Mouse (Mus musculus): Measurements from ENCODE around the gene Olfr523. TPM values are rescaled to one million over a fixed set of nuclear protein-coding genes. Genes with fewer than 3 reads are reported as not detected.

Gene Olfr523
- polyA plus RNA-seq, 1 experiment from 2014 or later, result not detected

- ATAC-seq (ENCODE audit: low FRiP score, low read depth), result no peak
- no peak overlapping the region for H3K4me2 ChIP-seq (replicated peaks)
- no peaks in the 10 kb centered on the region for H3K27me3 ChIP-seq (replicated peaks)
- no peak overlapping the region for H3K9ac ChIP-seq
- 86% methylated on average over 3 of the region's 3 CpGs for WGBS
- H3K36me3 ChIP-seq, result no peaks in the 10 kb centered on the region
- H3K4me3 ChIP-seq, result no peak overlapping the region
- H3K4me1 ChIP-seq, result no peaks in the 10 kb centered on the region
- no peaks in the 10 kb centered on the region for H3K9me3 ChIP-seq
- H3K27ac ChIP-seq, result no peak overlapping the region
Observed at GRCm38 (mm10) chr7:140208677-140209076, 35.7 kb downstream of the Olfr523 start.

GRCm38 (mm10) chr7:140213841-140214240 lies 40.8 kb downstream of the Olfr523 start:
- 87% methylated on average over 5 of the region's 5 CpGs for WGBS
- no peak overlapping the region for H3K4me3 ChIP-seq
- no peak overlapping the region for H3K4me2 ChIP-seq (replicated peaks)

GRCm38 (mm10) chr7:140217967-140218366 lies 45.0 kb downstream of the Olfr523 start, which contains the start of gene Cd163l1:
Cd163l1 (plus strand) TSS chr7:140218267.
- no peak within 1 kb of the TSS for H3K9ac ChIP-seq
- no peaks in the 10 kb centered on the region for H3K9me3 ChIP-seq
- WGBS, result 94% methylated on average over 2 of the region's 2 CpGs
- no peaks in the 10 kb centered on the region for H3K36me3 ChIP-seq
- H3K27ac ChIP-seq, result no peak within 1 kb of the TSS
- no peak within 1 kb of the TSS for H3K4me3 ChIP-seq
- ATAC-seq (ENCODE audit: low FRiP score, low read depth), result no peak
- H3K4me1 ChIP-seq, result no peaks in the 10 kb centered on the region
- no peak within 1 kb of the TSS for H3K4me2 ChIP-seq (replicated peaks)
- H3K27me3 ChIP-seq (replicated peaks), result no peaks in the 10 kb centered on the region

More at GRCm38 (mm10) chr7:140213841-140214240, 40.8 kb downstream of the Olfr523 start:
- no peak overlapping the region for H3K9ac ChIP-seq
- no peak for ATAC-seq (ENCODE audit: low FRiP score, low read depth)
- H3K36me3 ChIP-seq, result no peaks in the 10 kb centered on the region
- H3K4me1 ChIP-seq, result no peaks in the 10 kb centered on the region
- H3K27ac ChIP-seq, result no peak overlapping the region
- no peaks in the 10 kb centered on the region for H3K9me3 ChIP-seq
- H3K27me3 ChIP-seq (replicated peaks), result no peaks in the 10 kb centered on the region

- no peaks in the 10 kb centered on the region for H3K36me3 ChIP-seq
- H3K4me3 ChIP-seq, result no peak overlapping the region
- no peaks in the 10 kb centered on the region for H3K9me3 ChIP-seq
- 28% methylated on average over 1 of the region's 1 CpGs for WGBS
- no peak overlapping the region for H3K27ac ChIP-seq
- H3K9ac ChIP-seq, result no peak overlapping the region
- no peak overlapping the region for H3K4me2 ChIP-seq (replicated peaks)
- no peaks in the 10 kb centered on the region for H3K27me3 ChIP-seq (replicated peaks)
- H3K4me1 ChIP-seq, result no peaks in the 10 kb centered on the region
- ATAC-seq (ENCODE audit: low FRiP score, low read depth), result no peak
Observed at GRCm38 (mm10) chr7:140219268-140219667, 46.3 kb downstream of the Olfr523 start.

GRCm38 (mm10) chr7:140220375-140220774 lies 47.4 kb downstream of the Olfr523 start:
- Histone ChIP-seq H3K36me3 (no peaks in the 10 kb centered on the region), H3K4me1 (no peaks in the 10 kb centered on the region), H3K9ac (no peak overlapping the region), H3K9me3 (no peaks in the 10 kb centered on the region), H3K4me2 (replicated peaks) (no peak overlapping the region), H3K27ac (no peak overlapping the region), H3K4me3 (no peak overlapping the region), H3K27me3 (replicated peaks) (no peaks in the 10 kb centered on the region)
- ATAC-seq (ENCODE audit: low FRiP score, low read depth), result no peak
- 81% methylated on average over 4 of the region's 4 CpGs for WGBS

- no peaks in the 10 kb centered on the region for H3K9me3 ChIP-seq
- no peak for ATAC-seq (ENCODE audit: low FRiP score, low read depth)
- H3K4me1 ChIP-seq, result no peaks in the 10 kb centered on the region
- WGBS, result 85% methylated on average over 13 of the region's 13 CpGs
- H3K27ac ChIP-seq, result no peak overlapping the region
- no peak overlapping the region for H3K9ac ChIP-seq
- H3K4me2 ChIP-seq (replicated peaks), result no peak overlapping the region
- H3K36me3 ChIP-seq, result no peaks in the 10 kb centered on the region
- H3K4me3 ChIP-seq, result no peak overlapping the region
- no peaks in the 10 kb centered on the region for H3K27me3 ChIP-seq (replicated peaks)
Observed at GRCm38 (mm10) chr7:140224209-140224608, 51.2 kb downstream of the Olfr523 start.

Other genes with a start within 250 kb of the Olfr523 start
- not detected in 2 replicates for gene Utf1, start 229.4 kb upstream of the Olfr523 start, polyA plus RNA-seq (2016; fragmentation: Nextera tagmentation; extraction: Ambion mirVana)
- gene 6430531B16Rik, start 194.5 kb upstream of the Olfr523 start, polyA plus RNA-seq (2016; fragmentation: Nextera tagmentation; extraction: Ambion mirVana), result 0.26 and 0.34 TPM in 2 replicates
- 3.6 and 3.9 TPM in 2 replicates for gene Adam8, start 180.7 kb upstream of the Olfr523 start, polyA plus RNA-seq (2016; fragmentation: Nextera tagmentation; extraction: Ambion mirVana)
- 49.2 and 54.8 TPM in 2 replicates for gene Zfp511, start 136.8 kb upstream of the Olfr523 start, polyA plus RNA-seq (2016; fragmentation: Nextera tagmentation; extraction: Ambion mirVana)
- gene Tubgcp2, start 136.5 kb upstream of the Olfr523 start, polyA plus RNA-seq (2016; fragmentation: Nextera tagmentation; extraction: Ambion mirVana), result 62.5 and 65.1 TPM in 2 replicates
- gene Msx3, start 124.1 kb upstream of the Olfr523 start, polyA plus RNA-seq (2016; fragmentation: Nextera tagmentation; extraction: Ambion mirVana), result 81.6 and 95.9 TPM in 2 replicates
- gene Caly, start 90.7 kb upstream of the Olfr523 start, polyA plus RNA-seq (2016; fragmentation: Nextera tagmentation; extraction: Ambion mirVana), result 25.5 and 28.4 TPM in 2 replicates
- gene Prap1, start 79.8 kb upstream of the Olfr523 start, polyA plus RNA-seq (2016; fragmentation: Nextera tagmentation; extraction: Ambion mirVana), result not detected in 2 replicates
- gene Fuom, start 70.8 kb upstream of the Olfr523 start, polyA plus RNA-seq (2016; fragmentation: Nextera tagmentation; extraction: Ambion mirVana), result 22.3 and 23.9 TPM in 2 replicates
- 13.1 and 13.2 TPM in 2 replicates for gene Paox, start 57.4 kb upstream of the Olfr523 start, polyA plus RNA-seq (2016; fragmentation: Nextera tagmentation; extraction: Ambion mirVana)
- gene Echs1, start 56.7 kb upstream of the Olfr523 start, polyA plus RNA-seq (2016; fragmentation: Nextera tagmentation; extraction: Ambion mirVana), result 136 and 139 TPM in 2 replicates
- gene Mtg1, start 35.7 kb upstream of the Olfr523 start, polyA plus RNA-seq (2016; fragmentation: Nextera tagmentation; extraction: Ambion mirVana), result 24.2 and 26.0 TPM in 2 replicates
- gene Sprn, start 18.3 kb upstream of the Olfr523 start, polyA plus RNA-seq (2016; fragmentation: Nextera tagmentation; extraction: Ambion mirVana), result 3.7 and 4.3 TPM in 2 replicates
- not detected in 2 replicates for gene Olfr522, start 8.5 kb upstream of the Olfr523 start, polyA plus RNA-seq (2016; fragmentation: Nextera tagmentation; extraction: Ambion mirVana)
- not detected in 2 replicates for gene Olfr524, start 32.7 kb downstream of the Olfr523 start, polyA plus RNA-seq (2016; fragmentation: Nextera tagmentation; extraction: Ambion mirVana)
- gene Cd163l1, start 45.0 kb downstream of the Olfr523 start, polyA plus RNA-seq (2016; fragmentation: Nextera tagmentation; extraction: Ambion mirVana), result not detected in 2 replicates
- not detected in 2 replicates for gene 5830411N06Rik, start 74.1 kb downstream of the Olfr523 start, polyA plus RNA-seq (2016; fragmentation: Nextera tagmentation; extraction: Ambion mirVana)
- gene Olfr525, start 147.6 kb downstream of the Olfr523 start, polyA plus RNA-seq (2016; fragmentation: Nextera tagmentation; extraction: Ambion mirVana), result not detected in 2 replicates
- not detected in 2 replicates for gene Olfr527, start 160.8 kb downstream of the Olfr523 start, polyA plus RNA-seq (2016; fragmentation: Nextera tagmentation; extraction: Ambion mirVana)
- not detected in 2 replicates for gene Olfr60, start 188.5 kb downstream of the Olfr523 start, polyA plus RNA-seq (2016; fragmentation: Nextera tagmentation; extraction: Ambion mirVana)
- gene Olfr530, start 203.1 kb downstream of the Olfr523 start, polyA plus RNA-seq (2016; fragmentation: Nextera tagmentation; extraction: Ambion mirVana), result not detected in 2 replicates
- gene Olfr531, start 229.7 kb downstream of the Olfr523 start, polyA plus RNA-seq (2016; fragmentation: Nextera tagmentation; extraction: Ambion mirVana), result not detected in 2 replicates
- gene Olfr532, start 248.4 kb downstream of the Olfr523 start, polyA plus RNA-seq (2016; fragmentation: Nextera tagmentation; extraction: Ambion mirVana), result not detected in 2 replicates